Mouse (Mus musculus): ENCODE measurements around the gene Cytl1. TPM values are rescaled to one million over a fixed set of nuclear protein-coding genes. Genes with fewer than 3 reads are reported as not detected.

Gene Cytl1
- total RNA-seq, 2 experiments from 2014 or later, result 23.7 to 27.8 TPM

GRCm38 (mm10) chr5:37765851-37766250 is 30.5 kb downstream of the Cytl1 start:
- no peak for DNase-seq (ENCODE audit: low spot score)
- intact Hi-C loops (cut with DNase I), result no loop called here

GRCm38 (mm10) chr5:37767231-37767630 is 31.9 kb downstream of the Cytl1 start:
- no peak for DNase-seq (ENCODE audit: low spot score)
- intact Hi-C loops (cut with DNase I), result no loop called here

- intact Hi-C loops (cut with DNase I), result no loop called here
- no peak for DNase-seq (ENCODE audit: low spot score)
These were observed 33.7 kb downstream of the Cytl1 start for GRCm38 (mm10) chr5:37769031-37769430.

- intact Hi-C loops (cut with DNase I), result no loop called here
These were observed 35.6 kb downstream of the Cytl1 start for GRCm38 (mm10) chr5:37770870-37771269.

GRCm38 (mm10) chr5:37774011-37774410 is 38.7 kb downstream of the Cytl1 start:
- intact Hi-C loops (cut with DNase I), result no loop called here
- DNase-seq (ENCODE audit: low spot score), result no peak

More at GRCm38 (mm10) chr5:37770870-37771269, 35.6 kb downstream of the Cytl1 start:
- DNase-seq (ENCODE audit: low spot score), result no peak

GRCm38 (mm10) chr5:37775681-37776080 is 40.4 kb downstream of the Cytl1 start:
- intact Hi-C loops (cut with DNase I), result no loop called here
- DNase-seq (ENCODE audit: low spot score), result no peak

GRCm38 (mm10) chr5:37783306-37783705 is 48.0 kb downstream of the Cytl1 start:
- DNase-seq (ENCODE audit: low spot score), result no peak
- intact Hi-C loops (cut with DNase I), result no loop called here

- intact Hi-C loops (cut with DNase I), result no loop called here
- no peak for DNase-seq (ENCODE audit: low spot score)
These were observed 49.6 kb downstream of the Cytl1 start for GRCm38 (mm10) chr5:37784847-37785391.

Other genes starting within 250 kb of the Cytl1 start
- gene Stk32b, start 18.3 kb upstream of the Cytl1 start, total RNA-seq (2021), result under 1 TPM; 0.22 to 0.29 TPM
- 1 to 10 TPM; 4.0 to 5.1 TPM for gene Msx1, start 89.1 kb downstream of the Cytl1 start, total RNA-seq (2021)

Measured in heart, postnatal 25 days (tissue).